Mouse (Mus musculus) midbrain, embryonic 12.5 days (tissue): Measurements from ENCODE around the gene Dennd1a. TPM values are rescaled to one million over a fixed set of nuclear protein-coding genes. Genes with fewer than 3 reads are reported as not detected.

Experiments
- ATAC-seq: fragments of 200-750 bp; cut with Nextera tagmentation; 2 replicates; pipeline ENCODE4 v1.8.0; 2017; ENCODE audit warnings: low read depth, moderate TSS enrichment, moderate library complexity; ENCODE audit not compliant: low FRiP score
- H3K27ac ChIP-seq: fragments of 300-500 bp; sonication (generic); replicated peaks from 2 replicates; pipeline ENCODE4 v1.5.1; 2016; ENCODE audit warnings: mild to moderate bottlenecking
- H3K27me3 ChIP-seq: fragments of 300-500 bp; sonication (generic); 2 replicates; pipeline ENCODE4 v1.6.1; 2016; ENCODE audit warnings: mild to moderate bottlenecking
- H3K36me3 ChIP-seq: fragments of 300-500 bp; sonication (generic); 2 replicates; pipeline ENCODE4 v1.6.1; 2016
- H3K4me1 ChIP-seq: fragments of 300-500 bp; sonication (generic); 2 replicates; pipeline ENCODE4 v1.6.1; 2016
- H3K4me2 ChIP-seq: fragments of 300-500 bp; sonication (generic); replicated peaks from 2 replicates; pipeline ENCODE4 v1.6.1; 2016; ENCODE audit warnings: mild to moderate bottlenecking, moderate library complexity
- H3K4me3 ChIP-seq: fragments of 300-500 bp; sonication (generic); 2 replicates; pipeline ENCODE4 v1.5.1; 2016; ENCODE audit warnings: mild to moderate bottlenecking
- H3K9ac ChIP-seq: fragments of 300-500 bp; sonication (generic); replicated peaks from 2 replicates; pipeline ENCODE4 v1.6.1; 2016; ENCODE audit warnings: mild to moderate bottlenecking, moderate library complexity
- H3K9me3 ChIP-seq: fragments of 300-500 bp; sonication (generic); 2 replicates; pipeline ENCODE4 v1.6.1; 2016; ENCODE audit warnings: mild to moderate bottlenecking
- whole genome bisulfite sequencing: fragments of 180-500 bp; shearing (Covaris S2); methylation state at CpG from one replicate; pipeline ENCODE4 v1.1.7; 2016; 5-methylcytosine and 5-hydroxymethylcytosine counted together
- polyA plus RNA-seq: library from polyadenylated mRNA; unstranded; fragments of >200 nt; fragmentation: Nextera tagmentation; extraction: Ambion mirVana; gene quantifications from 2 replicates; pipeline ENCODE4 v1.2.1, GENCODE M21; 2016

Dennd1a gene
- polyA plus RNA-seq, 1 experiment from 2014 or later: 25.6 TPM

DNA sequence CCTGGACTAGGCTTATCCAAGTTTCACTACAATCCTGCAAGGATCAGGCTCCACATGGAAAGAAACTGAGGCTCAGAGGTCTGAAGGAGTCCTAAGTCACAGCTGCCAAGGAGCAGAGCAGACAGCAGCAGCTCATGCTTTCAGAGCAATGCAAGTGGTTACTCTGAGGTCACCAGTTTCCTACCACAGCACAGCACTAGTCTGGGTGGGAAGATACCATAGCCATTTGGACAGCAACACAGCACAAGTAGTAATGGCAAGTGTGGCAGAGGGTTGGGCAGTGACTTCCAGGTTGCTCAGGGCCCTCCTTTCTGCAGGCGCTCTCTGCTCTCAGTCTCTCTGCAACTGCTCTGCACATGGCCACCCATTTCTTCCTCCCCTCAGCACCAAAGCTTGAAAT, 354.9 kb downstream of the Dennd1a start:
- Histone ChIP-seq H3K4me3 (no peak overlapping the region), H3K4me2 (no peak overlapping the region), H3K9me3 (no peaks in the 10 kb centered on the region), H3K27me3 (peaks cover 46% of the 10 kb centered on the region), H3K36me3 (no peaks in the 10 kb centered on the region), H3K9ac (no peak overlapping the region), H3K4me1 (peaks cover 29% of the 10 kb centered on the region), H3K27ac (no peak overlapping the region)
- no peak for ATAC-seq
- 100% methylated on average over 1 of the region's 1 CpGs for WGBS

DNA sequence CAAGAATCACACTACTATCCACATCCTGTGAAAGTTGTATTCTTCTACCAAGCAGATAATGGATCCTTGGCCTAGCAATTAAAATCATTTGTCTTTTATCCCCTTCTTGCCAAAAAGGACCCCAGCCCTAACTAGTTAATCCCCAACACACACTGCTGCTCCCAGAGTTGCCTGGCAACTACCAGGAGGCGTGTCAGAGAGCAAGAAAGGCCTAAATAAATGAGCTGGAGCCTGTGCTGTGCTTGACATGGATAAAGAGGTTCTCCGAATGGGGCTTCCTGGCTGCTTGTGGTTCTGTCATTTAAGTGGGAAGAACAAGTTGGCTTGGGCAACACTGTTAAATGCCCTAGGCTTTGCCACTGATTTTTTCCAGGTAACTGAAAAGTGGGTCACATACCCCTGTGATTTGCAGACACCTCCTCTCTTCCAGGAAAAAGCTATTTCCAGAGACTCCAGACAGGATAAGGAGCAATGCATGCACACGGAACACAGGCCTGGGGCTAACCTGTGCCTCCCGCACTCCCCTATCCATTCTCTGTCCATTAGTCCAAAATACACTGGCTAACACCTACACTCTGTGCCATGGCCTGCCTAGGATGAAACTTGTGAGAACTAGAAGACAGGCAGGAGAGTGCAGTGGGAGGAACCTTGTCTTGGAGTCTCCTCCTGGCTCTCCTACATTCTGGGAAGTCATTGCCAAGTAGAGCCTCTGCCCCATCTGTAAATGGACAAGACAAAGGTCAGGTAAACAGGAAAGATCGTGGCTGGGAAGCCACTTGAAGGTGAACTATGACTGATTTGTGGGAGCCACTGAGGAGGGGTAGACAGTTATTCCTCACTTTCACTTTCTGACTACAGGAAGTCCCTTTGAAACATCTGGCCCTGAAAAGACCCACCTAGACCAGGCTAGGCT, 355.9 kb downstream of the Dennd1a start:
- Histone ChIP-seq H3K4me2 (no peak overlapping the region), H3K9me3 (no peaks in the 10 kb centered on the region), H3K9ac (no peak overlapping the region; the same call in 1 of the 2 replicates), H3K36me3 (no peaks in the 10 kb centered on the region), H3K4me3 (no peak overlapping the region), H3K27me3 (peaks cover 56% of the 10 kb centered on the region), H3K4me1 (peaks cover 29% of the 10 kb centered on the region), H3K27ac (peak overlapping the region; percentile 52)
- ATAC-seq: peak; percentile 91
- WGBS: 41% methylated on average over 5 of the region's 5 CpGs

DNA sequence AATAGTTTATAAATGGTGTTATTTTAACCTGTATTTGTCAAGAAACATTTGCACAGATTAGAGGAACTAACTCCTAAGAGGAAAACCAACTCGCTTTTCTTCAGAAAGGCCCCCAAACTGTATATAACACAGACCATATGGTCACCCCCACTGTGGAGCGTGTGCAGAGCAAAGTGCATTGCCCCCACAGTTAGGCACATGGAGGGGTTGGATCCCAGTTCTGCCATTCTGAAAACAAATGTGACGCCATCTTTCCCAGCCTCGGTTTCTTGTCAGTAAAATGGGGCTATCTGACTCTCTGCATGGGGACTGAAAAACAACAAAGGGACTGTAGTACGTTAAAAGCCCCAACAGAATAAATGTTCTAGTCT, 361.1 kb downstream of the Dennd1a start:
- Histone ChIP-seq H3K4me3 (no peak overlapping the region), H3K27me3 (peaks cover 62% of the 10 kb centered on the region), H3K27ac (no peak overlapping the region), H3K9ac (no peak overlapping the region), H3K4me1 (peaks cover 18% of the 10 kb centered on the region), H3K9me3 (no peaks in the 10 kb centered on the region), H3K4me2 (no peak overlapping the region), H3K36me3 (no peaks in the 10 kb centered on the region)
- WGBS: 71% methylated on average over 5 of the region's 5 CpGs
- ATAC-seq: no peak

DNA sequence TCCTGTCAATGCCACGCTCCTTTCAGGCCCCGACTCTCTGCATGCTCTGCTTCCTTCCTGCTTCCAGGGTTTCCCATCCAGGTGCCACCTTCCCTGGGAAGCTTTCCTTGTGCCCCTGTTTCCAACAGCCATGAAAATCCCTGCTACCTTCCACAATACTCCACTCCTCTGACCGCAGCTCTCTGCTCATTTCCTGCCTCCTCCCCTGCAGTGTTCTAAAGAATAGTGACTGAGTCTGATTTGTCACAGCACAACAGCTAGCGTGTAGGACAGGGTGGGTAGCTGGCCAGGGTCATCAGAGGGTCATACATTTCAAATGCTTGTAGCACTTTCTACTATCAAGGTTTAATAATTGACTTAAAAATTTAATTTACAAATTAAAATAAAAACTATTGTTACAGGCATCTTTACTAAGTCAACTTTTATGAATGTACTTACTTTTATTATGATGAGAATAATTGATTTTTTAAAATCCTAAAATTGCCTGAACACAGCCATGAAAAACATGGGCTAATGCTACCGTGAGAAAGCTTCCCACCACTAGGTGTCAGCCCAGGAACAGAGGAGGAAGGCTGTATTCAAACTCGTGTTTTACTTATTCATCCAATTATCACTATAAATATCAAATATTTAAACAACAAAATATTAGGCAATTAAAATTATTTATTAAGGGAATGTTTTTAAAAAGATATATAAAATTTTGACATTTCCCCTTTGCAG, 361.6 kb downstream of the Dennd1a start:
- no peaks in the 10 kb centered on the region for H3K36me3 ChIP-seq
- no peaks in the 10 kb centered on the region for H3K9me3 ChIP-seq
- no peak overlapping the region for H3K4me3 ChIP-seq
- peaks cover 62% of the 10 kb centered on the region for H3K27me3 ChIP-seq
- H3K4me2 ChIP-seq: no peak overlapping the region
- peak; percentile 54; the same call in 1 of the 2 replicates for ATAC-seq
- H3K4me1 ChIP-seq: peaks cover 12% of the 10 kb centered on the region
- no peak overlapping the region for H3K9ac ChIP-seq
- no peak overlapping the region for H3K27ac ChIP-seq
- 30% methylated on average over 6 of the region's 6 CpGs for WGBS

DNA sequence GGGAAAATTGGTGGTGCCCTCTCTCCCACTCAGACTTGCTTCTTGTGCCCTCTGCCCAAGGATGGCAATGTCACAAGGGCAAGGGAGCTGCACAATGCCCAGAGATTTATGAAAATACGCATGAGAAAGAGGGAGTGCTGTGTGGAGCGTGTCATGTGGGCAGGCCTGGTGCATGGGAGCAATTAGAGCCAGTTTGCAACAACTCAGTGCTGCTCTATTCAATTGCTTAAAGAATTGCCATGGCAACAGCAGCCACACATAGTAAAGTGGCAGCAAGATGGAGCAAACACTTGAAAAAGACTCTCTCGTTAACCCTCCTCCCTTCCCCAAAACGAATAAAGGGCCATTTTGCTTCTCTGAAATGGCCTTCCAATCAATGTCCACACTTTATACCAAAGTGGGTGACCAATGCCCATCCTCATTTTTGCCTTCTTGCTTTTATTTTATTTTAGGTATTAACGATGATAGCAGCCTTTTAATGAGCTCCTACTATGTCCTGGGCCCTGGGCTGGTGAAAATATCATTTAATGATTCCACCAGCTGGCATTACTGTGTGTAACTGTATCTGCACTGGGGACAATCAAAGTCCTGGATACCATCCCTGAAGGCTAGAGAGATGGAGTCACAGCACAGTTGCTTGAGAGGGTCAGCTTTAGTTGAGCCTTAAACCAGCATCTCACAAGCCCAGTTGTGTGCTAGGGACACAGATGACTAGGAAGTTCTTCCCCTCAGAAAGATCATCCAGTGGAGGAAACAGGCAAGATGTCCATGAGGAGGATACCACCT, 378.3 kb downstream of the Dennd1a start:
- Histone ChIP-seq H3K36me3 (no peaks in the 10 kb centered on the region), H3K9me3 (no peaks in the 10 kb centered on the region), H3K27ac (no peak overlapping the region), H3K27me3 (no peaks in the 10 kb centered on the region), H3K4me2 (no peak overlapping the region), H3K4me3 (no peak overlapping the region), H3K9ac (no peak overlapping the region), H3K4me1 (peaks cover 11% of the 10 kb centered on the region)
- peak; percentile 68 for ATAC-seq
- 53% methylated on average over 5 of the region's 5 CpGs for WGBS

DNA sequence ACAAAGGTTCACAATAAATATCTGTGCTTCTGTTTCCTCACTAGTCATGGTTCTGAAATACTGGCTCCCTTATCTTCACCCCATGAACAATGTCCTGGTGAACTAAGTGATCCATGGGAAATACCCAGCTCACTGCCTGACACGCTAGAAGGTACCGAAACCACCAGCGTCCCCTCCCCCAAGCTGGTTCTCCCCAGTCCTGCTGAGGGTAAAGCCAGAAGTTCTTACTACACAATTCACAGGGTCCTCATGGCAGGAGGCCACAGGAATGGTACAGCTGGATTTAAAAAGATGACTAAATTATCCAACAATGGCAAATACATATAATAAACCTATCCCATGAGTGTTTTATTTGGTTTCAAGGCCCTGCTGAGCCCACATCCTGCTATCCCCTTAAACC, 378.9 kb downstream of the Dennd1a start:
- Histone ChIP-seq H3K9ac (no peak overlapping the region), H3K4me1 (peaks cover 11% of the 10 kb centered on the region), H3K27ac (no peak overlapping the region), H3K4me2 (no peak overlapping the region), H3K4me3 (no peak overlapping the region), H3K36me3 (no peaks in the 10 kb centered on the region), H3K27me3 (no peaks in the 10 kb centered on the region), H3K9me3 (no peaks in the 10 kb centered on the region)
- ATAC-seq: no peak
- 81% methylated on average over 3 of the region's 3 CpGs for WGBS

DNA sequence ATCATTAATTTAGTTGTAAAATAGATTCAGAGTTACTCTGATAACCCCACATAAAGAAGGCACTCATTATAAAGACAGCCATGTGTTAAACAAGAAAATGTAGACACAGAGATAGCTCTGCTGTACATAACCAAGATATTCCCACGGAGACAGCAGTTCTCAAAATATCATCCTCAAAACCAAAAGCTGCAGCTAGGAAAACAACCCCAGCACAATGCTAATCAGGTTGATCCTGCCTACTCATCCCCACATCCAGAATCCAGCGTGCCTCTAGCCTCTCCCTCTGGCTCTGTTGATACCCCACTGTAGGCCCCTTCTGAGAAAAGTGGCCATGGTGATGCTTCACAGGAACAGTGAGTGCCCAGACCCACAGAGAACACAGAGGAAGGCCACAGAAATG, 380.9 kb downstream of the Dennd1a start:
- WGBS: 85% methylated on average over 2 of the region's 2 CpGs

DNA sequence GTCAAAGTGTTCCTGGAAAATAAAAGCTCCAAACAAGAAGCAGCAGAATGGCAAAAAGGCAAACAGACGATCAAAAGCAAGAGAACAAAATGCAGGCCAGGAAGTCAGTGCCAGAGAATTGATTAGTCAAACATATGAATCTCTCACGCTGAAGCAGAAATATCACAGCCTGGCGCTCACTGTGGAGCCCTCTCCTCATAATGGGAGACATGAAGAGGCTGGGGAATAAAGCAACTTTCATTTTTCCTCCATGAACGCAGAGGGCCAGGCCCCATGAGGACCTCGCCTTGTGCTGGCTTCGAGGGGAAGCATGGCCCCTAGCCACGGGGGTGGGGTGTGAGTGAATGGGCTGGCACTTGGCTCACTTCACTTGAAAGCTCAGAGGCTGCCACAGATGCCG, 383.9 kb downstream of the Dennd1a start:
- H3K27ac ChIP-seq: no peak overlapping the region
- no peak for ATAC-seq
- no peak overlapping the region for H3K9ac ChIP-seq
- H3K36me3 ChIP-seq: no peaks in the 10 kb centered on the region
- no peak overlapping the region for H3K4me2 ChIP-seq
- H3K4me1 ChIP-seq: peaks cover 3% of the 10 kb centered on the region; the same call in 1 of the 2 replicates
- H3K4me3 ChIP-seq: no peak overlapping the region
- H3K27me3 ChIP-seq: no peaks in the 10 kb centered on the region
- WGBS: 71% methylated on average over 8 of the region's 8 CpGs
- H3K9me3 ChIP-seq: no peaks in the 10 kb centered on the region

More for the DNA sequence above, 380.9 kb downstream of the Dennd1a start:
- Histone ChIP-seq H3K4me3 (no peak overlapping the region), H3K9ac (no peak overlapping the region), H3K36me3 (no peaks in the 10 kb centered on the region), H3K9me3 (no peaks in the 10 kb centered on the region), H3K4me2 (no peak overlapping the region), H3K27ac (no peak overlapping the region), H3K4me1 (peaks cover 11% of the 10 kb centered on the region), H3K27me3 (no peaks in the 10 kb centered on the region)
- ATAC-seq: no peak

DNA sequence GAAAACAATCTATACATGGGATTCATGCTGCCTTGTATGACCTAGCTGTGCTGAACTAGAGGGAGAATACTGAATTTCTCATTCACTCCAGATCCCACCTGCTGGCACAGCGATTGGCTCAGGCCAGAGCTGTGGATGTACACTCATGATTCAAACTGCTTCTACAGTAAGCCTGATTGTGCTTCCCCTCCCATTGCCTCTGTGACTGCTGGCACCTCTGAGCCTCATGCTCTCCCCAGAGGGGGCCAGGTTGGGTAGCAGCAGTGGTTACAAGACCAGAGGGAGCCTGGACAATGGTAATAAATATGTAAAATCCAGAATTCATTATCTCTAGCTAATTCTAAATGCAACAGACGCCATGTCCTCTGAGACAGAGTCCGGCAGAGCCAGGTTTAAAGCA, 404.0 kb downstream of the Dennd1a start:
- Histone ChIP-seq H3K27ac (peak overlapping the region; percentile 67), H3K27me3 (no peaks in the 10 kb centered on the region), H3K4me2 (no peak overlapping the region), H3K9me3 (no peaks in the 10 kb centered on the region), H3K9ac (no peak overlapping the region), H3K4me1 (peaks cover 22% of the 10 kb centered on the region), H3K36me3 (no peaks in the 10 kb centered on the region), H3K4me3 (no peak overlapping the region)
- peak; percentile 69 for ATAC-seq
- WGBS: 60% methylated on average over 3 of the region's 3 CpGs

DNA sequence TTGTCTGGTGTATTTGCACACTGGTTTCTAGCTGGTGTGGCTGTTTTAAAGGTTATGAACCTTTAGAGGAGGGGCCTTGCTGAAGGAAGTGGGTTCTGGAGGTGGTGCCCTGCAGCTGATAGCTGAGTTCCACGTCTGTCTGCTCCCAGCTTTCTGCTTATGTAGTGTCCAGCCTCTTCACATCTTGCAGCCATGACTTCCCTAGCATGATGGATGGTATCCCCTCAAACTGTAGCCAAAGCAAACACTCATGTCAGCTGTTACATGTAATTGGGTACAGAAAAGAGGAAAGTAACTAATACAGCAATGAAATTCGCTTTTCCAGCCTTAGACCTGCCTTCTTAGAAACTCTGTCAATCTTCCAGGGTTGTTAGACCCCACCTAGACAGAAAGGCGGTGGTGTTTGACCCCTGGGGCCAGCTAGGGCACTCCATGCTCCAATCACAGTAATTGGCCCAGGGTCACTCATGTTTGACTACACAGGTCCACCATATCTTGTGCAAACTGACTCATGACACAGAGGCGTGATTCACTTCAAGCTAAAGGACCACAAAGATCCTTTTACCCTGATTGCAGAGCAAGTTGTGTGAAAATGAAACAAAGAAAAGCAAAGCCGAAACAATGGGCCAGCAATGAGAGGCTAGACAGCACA, 405.8 kb downstream of the Dennd1a start:
- H3K4me1 ChIP-seq: peaks cover 19% of the 10 kb centered on the region
- WGBS: 82% methylated on average over 5 of the region's 5 CpGs
- no peak overlapping the region for H3K27ac ChIP-seq
- no peak overlapping the region for H3K4me3 ChIP-seq
- no peak overlapping the region for H3K4me2 ChIP-seq
- no peaks in the 10 kb centered on the region for H3K36me3 ChIP-seq
- ATAC-seq: no peak
- H3K9me3 ChIP-seq: no peaks in the 10 kb centered on the region
- no peaks in the 10 kb centered on the region for H3K27me3 ChIP-seq
- no peak overlapping the region for H3K9ac ChIP-seq

DNA sequence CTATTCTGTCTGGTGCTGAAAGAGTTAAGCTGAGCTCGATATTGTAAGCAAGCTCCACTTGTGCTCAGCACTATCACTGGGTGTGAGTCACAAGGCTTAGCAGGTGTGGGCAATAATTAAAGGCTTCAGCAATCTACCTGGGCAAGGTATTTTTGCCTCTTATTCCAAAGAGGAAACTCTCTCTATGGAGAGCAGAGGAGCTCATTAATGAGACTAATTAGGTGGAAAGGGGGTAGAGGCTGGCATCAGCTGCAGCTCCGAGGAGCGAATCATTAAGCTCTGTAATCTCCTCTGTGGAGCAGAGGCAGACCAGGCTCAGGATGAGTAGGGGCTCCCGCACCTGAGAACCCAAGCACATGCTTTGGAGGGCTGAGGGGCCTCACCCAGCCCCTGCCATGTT, 407.5 kb downstream of the Dennd1a start:
- 48% methylated on average over 4 of the region's 4 CpGs for WGBS
- Histone ChIP-seq H3K4me3 (no peak overlapping the region), H3K27ac (peak overlapping the region; percentile 42; the same call in 1 of the 2 replicates), H3K27me3 (no peaks in the 10 kb centered on the region), H3K36me3 (no peaks in the 10 kb centered on the region), H3K9ac (no peak overlapping the region), H3K4me1 (peaks cover 19% of the 10 kb centered on the region), H3K4me2 (no peak overlapping the region), H3K9me3 (no peaks in the 10 kb centered on the region)
- ATAC-seq: peak; percentile 57
